Comparison of ENCODE assay signal across 17 mouse cellular contexts in genomic region chr16:70175140-70175539, GRCm38 (mm10).
A peak's percentile ranks its signal among the peaks of the same experiment; 100 is the strongest.
DNase-seq lines count a peak whose midpoint lies in the region; ATAC-seq lines count a peak whose summit lies in the region.
"Had no signal": no experiment of that assay in that cellular context is flagged by ENCODE, and none has a peak within 500 bp of the region (broad histone marks: within the 10 kb centered on the region; RNA-seq: fewer than 3 reads in every experiment).

No protein-coding gene starts in this region.

- WGBS in heart, embryonic 13.5 days, result 27% methylated on average over 7 of the region's 7 CpGs
- WGBS in forebrain, embryonic 11.5 days, result 91% methylated on average over 7 of the region's 7 CpGs

- no peak for DNase-seq in heart, adult 8-10 months (ENCODE audit: low spot score)
- peak; percentile 23 for DNase-seq in left cerebral cortex, adult 11 months (ENCODE audit: low spot score)
- no peak for DNase-seq in left cerebral cortex, postnatal 4 days
- DNase-seq in left cerebral cortex, adult 9 months (ENCODE audit: low spot score in 2 of 2), result peak; percentile 20 to 35
- DNase-seq in yolk sac, embryonic 10.5 days (ENCODE audit: low spot score), result peak; percentile 7
- no peak for DNase-seq in thymus, postnatal 10 days (ENCODE audit: low spot score in 2 of 2)
- DNase-seq in forebrain, embryonic 11.5 days (ENCODE audit: low spot score), result no peak
- DNase-seq: cerebellum, postnatal 36 days; kidney, postnatal 25 days; liver, embryonic 13.5 days; thymus, postnatal 25 days had no signal

- no peaks in the 10 kb centered on the region for H3K9me3 ChIP-seq in heart, embryonic 13.5 days
- no peaks in the 10 kb centered on the region for H3K9me3 ChIP-seq in forebrain, embryonic 11.5 days (ENCODE audit: control insufficient read depth, low read length)
- H3K9me3 ChIP-seq: embryonic facial prominence, embryonic 12.5 days; hindbrain, embryonic 10.5 days; intestine, embryonic 15.5 days; liver, embryonic 13.5 days had no signal

- no peak overlapping the region for H3K4me3 ChIP-seq in heart, embryonic 13.5 days
- H3K4me3 ChIP-seq in forebrain, embryonic 11.5 days (ENCODE audit: low read depth, low read length), result no peak overlapping the region
- H3K4me3 ChIP-seq: embryonic facial prominence, embryonic 12.5 days; hindbrain, embryonic 10.5 days; intestine, embryonic 15.5 days; liver, embryonic 13.5 days had no signal

- H3K27ac ChIP-seq in heart, embryonic 13.5 days (replicated peaks), result no peak overlapping the region
- H3K27ac ChIP-seq in forebrain, embryonic 11.5 days (ENCODE audit: low read depth, low read length), result no peak overlapping the region
- H3K27ac ChIP-seq: embryonic facial prominence, embryonic 12.5 days; hindbrain, embryonic 10.5 days; intestine, embryonic 15.5 days; liver, embryonic 13.5 days had no signal

- H3K27me3 ChIP-seq in heart, embryonic 13.5 days (replicated peaks), result no peaks in the 10 kb centered on the region
- H3K27me3 ChIP-seq in forebrain, embryonic 11.5 days (ENCODE audit: control insufficient read depth, insufficient read depth, low read length), result no peaks in the 10 kb centered on the region
- H3K27me3 ChIP-seq: embryonic facial prominence, embryonic 12.5 days; intestine, embryonic 15.5 days; liver, embryonic 13.5 days had no signal

- peaks cover 7% of the 10 kb centered on the region for H3K4me1 ChIP-seq in heart, embryonic 13.5 days
- no peaks in the 10 kb centered on the region for H3K4me1 ChIP-seq in forebrain, embryonic 11.5 days (replicated peaks; ENCODE audit: control insufficient read depth, insufficient read depth, low read length)
- H3K4me1 ChIP-seq: embryonic facial prominence, embryonic 12.5 days; hindbrain, embryonic 10.5 days; intestine, embryonic 15.5 days; liver, embryonic 13.5 days had no signal

- no peaks in the 10 kb centered on the region for H3K36me3 ChIP-seq in heart, embryonic 13.5 days
- H3K36me3 ChIP-seq in forebrain, embryonic 11.5 days (ENCODE audit: control insufficient read depth, insufficient read depth, low read length), result no peaks in the 10 kb centered on the region
- H3K36me3 ChIP-seq: embryonic facial prominence, embryonic 12.5 days; hindbrain, embryonic 10.5 days; intestine, embryonic 15.5 days; liver, embryonic 13.5 days had no signal

- peak overlapping the region; percentile 28; the same call in 1 of the 2 replicates for H3K9ac ChIP-seq in heart, embryonic 13.5 days
- H3K9ac ChIP-seq in forebrain, embryonic 11.5 days (ENCODE audit: low read length), result no peak overlapping the region
- H3K9ac ChIP-seq: embryonic facial prominence, embryonic 12.5 days; intestine, embryonic 15.5 days; liver, embryonic 13.5 days had no signal

- ATAC-seq in heart, embryonic 13.5 days (ENCODE audit: extremely low read depth, insufficient number of reproducible peaks, low FRiP score, low TSS enrichment), result no peak
- ATAC-seq in forebrain, embryonic 11.5 days (replicated peaks; ENCODE audit: low FRiP score), result no peak
- ATAC-seq: activated CD4-positive, CD25-positive, alpha-beta regulatory T cell, adult 4 months; intestine, embryonic 15.5 days; midbrain, embryonic 16.5 days had no signal

- intact Hi-C loops in left cerebral cortex, postnatal 4 days (cut with DNase I), result no loop called here

- peak overlapping the region; percentile 36; the same call in 1 of the 2 replicates for H3K4me2 ChIP-seq in heart, embryonic 13.5 days
- H3K4me2 ChIP-seq in forebrain, embryonic 11.5 days (ENCODE audit: low read depth, low read length, severe bottlenecking), result no peak overlapping the region
- H3K4me2 ChIP-seq: embryonic facial prominence, embryonic 12.5 days; intestine, embryonic 15.5 days; liver, embryonic 13.5 days had no signal

Comparison
In these comparisons a context has a peak if more than half of its experiments do, and no peak if none do; other contexts are left out.
1. DNase-seq: peak in left cerebral cortex, adult 11 months (single experiment), left cerebral cortex, adult 9 months (2 of 2) and yolk sac, embryonic 10.5 days (single experiment); none in heart, adult 8-10 months (single experiment), left cerebral cortex, postnatal 4 days (single experiment), thymus, postnatal 10 days (0 of 2) and forebrain, embryonic 11.5 days (single experiment).